Mouse (Mus musculus) forebrain, embryonic 14.5 days (tissue): ENCODE measurements around the gene Plcb4. TPM values are rescaled to one million over a fixed set of nuclear protein-coding genes. Genes with fewer than 3 reads are reported as not detected.

Experiments used
- ATAC-seq: fragments of 200-750 bp; cut with Nextera tagmentation; 2 replicates; pipeline ENCODE4 v1.8.0; 2017; ENCODE audit warnings: mild to moderate bottlenecking, moderate library complexity
- DNase-seq: peaks from one replicate; pipeline ENCODE4 v3.0.0-alpha.2; 2015; ENCODE audit warnings: low spot score
- H3K27ac ChIP-seq: fragments of 300-500 bp; sonication (generic); 2 replicates; pipeline ENCODE4 v1.5.1; 2014; ENCODE audit warnings: low read depth, mild to moderate bottlenecking, control low read depth, low read length, moderate library complexity
- H3K27me3 ChIP-seq: fragments of 300-500 bp; sonication (generic); replicated peaks from 2 replicates; pipeline ENCODE4 v1.6.1; 2014; ENCODE audit warnings: low read length, control low read depth, mixed read lengths; ENCODE audit not compliant: control insufficient read depth, insufficient read depth
- H3K36me3 ChIP-seq: fragments of 300-500 bp; sonication (generic); 2 replicates; pipeline ENCODE4 v1.6.1; 2014; ENCODE audit warnings: low read length, control low read depth; ENCODE audit not compliant: control insufficient read depth, insufficient read depth
- H3K4me1 ChIP-seq: fragments of 300-500 bp; sonication (generic); 2 replicates; pipeline ENCODE4 v1.6.1; 2014; ENCODE audit warnings: antibody characterized with exemption, low read length, control low read depth; ENCODE audit not compliant: control insufficient read depth, insufficient read depth
- H3K4me2 ChIP-seq: fragments of 300-500 bp; sonication (generic); 2 replicates; pipeline ENCODE4 v1.6.1; 2014; ENCODE audit warnings: mild to moderate bottlenecking, control low read depth, low read length
- H3K4me3 ChIP-seq: fragments of 300-500 bp; sonication (generic); 2 replicates; pipeline ENCODE4 v1.5.1; 2014; ENCODE audit warnings: low read depth, low read length, control low read depth
- H3K9ac ChIP-seq: fragments of 300-500 bp; sonication (generic); 2 replicates; pipeline ENCODE4 v1.6.1; 2014; ENCODE audit warnings: mild to moderate bottlenecking, low read length, control low read depth, moderate library complexity
- H3K9me3 ChIP-seq: fragments of 300-500 bp; sonication (generic); replicated peaks from 2 replicates; pipeline ENCODE4 v1.6.1; 2016; ENCODE audit warnings: low read length, control low read depth, mixed read lengths; ENCODE audit not compliant: control insufficient read depth
- WGBS: fragments of 180-500 bp; shearing (Covaris S2); extraction: QIAGEN DNeasy Blood & Tissue Kit; methylation state at CpG from one replicate; pipeline ENCODE4 v1.1.7; 2014; 5-methylcytosine and 5-hydroxymethylcytosine counted together
- polyA plus RNA-seq: library from polyadenylated mRNA; unstranded; fragments of >200 nt; fragmentation: Nextera tagmentation; extraction: Ambion mirVana; gene quantifications from 2 replicates; pipeline ENCODE4 v1.2.1, GENCODE M21; 2014

Plcb4 gene
- polyA plus RNA-seq, 1 experiment from 2014 or later, result 7.1 TPM

GRCm38 (mm10) chr2:135812701-135813246, 154.0 kb downstream of the Plcb4 start:
- Histone ChIP-seq H3K4me3 (no peak overlapping the region), H3K27ac (no peak overlapping the region), H3K4me1 (no peaks in the 10 kb centered on the region), H3K27me3 (no peaks in the 10 kb centered on the region), H3K36me3 (no peaks in the 10 kb centered on the region), H3K9ac (no peak overlapping the region), H3K9me3 (no peaks in the 10 kb centered on the region), H3K4me2 (no peak overlapping the region)
- ATAC-seq (no peak), DNase-seq (no peak)
- 94% methylated on average over 8 of the region's 8 CpGs for WGBS

GRCm38 (mm10) chr2:135820691-135821090, 161.9 kb downstream of the Plcb4 start:
- Histone ChIP-seq H3K4me1 (peaks cover 2% of the 10 kb centered on the region; the same call in 1 of the 2 replicates), H3K4me3 (no peak overlapping the region), H3K9me3 (no peaks in the 10 kb centered on the region), H3K36me3 (no peaks in the 10 kb centered on the region), H3K27me3 (no peaks in the 10 kb centered on the region), H3K27ac (no peak overlapping the region), H3K4me2 (no peak overlapping the region), H3K9ac (no peak overlapping the region)
- ATAC-seq (no peak), DNase-seq (no peak)
- WGBS, result 49% methylated on average over 2 of the region's 2 CpGs

- ATAC-seq, result no peak
- Histone ChIP-seq H3K4me3 (no peak overlapping the region), H3K36me3 (no peaks in the 10 kb centered on the region), H3K9ac (no peak overlapping the region), H3K9me3 (no peaks in the 10 kb centered on the region), H3K4me1 (peaks cover 2% of the 10 kb centered on the region; the same call in 1 of the 2 replicates), H3K4me2 (no peak overlapping the region), H3K27ac (no peak overlapping the region), H3K27me3 (no peaks in the 10 kb centered on the region)
- no peak for DNase-seq
- 91% methylated on average over 1 of the region's 1 CpGs for WGBS
Measured at GRCm38 (mm10) chr2:135823690-135824089, 164.9 kb downstream of the Plcb4 start.

- Histone ChIP-seq H3K36me3 (no peaks in the 10 kb centered on the region), H3K4me2 (no peak overlapping the region), H3K4me1 (peaks cover 2% of the 10 kb centered on the region; the same call in 1 of the 2 replicates), H3K27me3 (no peaks in the 10 kb centered on the region), H3K9me3 (no peaks in the 10 kb centered on the region), H3K4me3 (no peak overlapping the region), H3K9ac (no peak overlapping the region), H3K27ac (no peak overlapping the region)
- no peak for ATAC-seq
- WGBS, result 91% methylated on average over 1 of the region's 1 CpGs
- no peak for DNase-seq
Measured at GRCm38 (mm10) chr2:135824757-135825156, 165.9 kb downstream of the Plcb4 start.

- H3K9me3 ChIP-seq, result no peaks in the 10 kb centered on the region
- no peak overlapping the region for H3K4me3 ChIP-seq
- WGBS, result 82% methylated on average over 2 of the region's 2 CpGs
- no peak for ATAC-seq
- peaks cover 2% of the 10 kb centered on the region; the same call in 1 of the 2 replicates for H3K4me1 ChIP-seq
- no peak overlapping the region for H3K9ac ChIP-seq
- H3K4me2 ChIP-seq, result no peak overlapping the region
- H3K36me3 ChIP-seq, result no peaks in the 10 kb centered on the region
- DNase-seq, result no peak
- H3K27ac ChIP-seq, result no peak overlapping the region
- H3K27me3 ChIP-seq, result no peaks in the 10 kb centered on the region
Measured at GRCm38 (mm10) chr2:135825645-135826044, 166.8 kb downstream of the Plcb4 start.

- ATAC-seq (no peak), DNase-seq (no peak)
- H3K4me1 ChIP-seq, result peaks cover 2% of the 10 kb centered on the region; the same call in 1 of the 2 replicates
- no peak overlapping the region for H3K4me2 ChIP-seq
- H3K36me3 ChIP-seq, result no peaks in the 10 kb centered on the region
- WGBS, result 88% methylated on average over 3 of the region's 3 CpGs
- H3K9me3 ChIP-seq, result no peaks in the 10 kb centered on the region
- H3K27ac ChIP-seq, result no peak overlapping the region
- H3K4me3 ChIP-seq, result no peak overlapping the region
- no peak overlapping the region for H3K9ac ChIP-seq
- no peaks in the 10 kb centered on the region for H3K27me3 ChIP-seq
Measured at GRCm38 (mm10) chr2:135826616-135827360, 168.0 kb downstream of the Plcb4 start.

- no peak overlapping the region for H3K9ac ChIP-seq
- ATAC-seq, result no peak
- no peak for DNase-seq
- no peaks in the 10 kb centered on the region for H3K36me3 ChIP-seq
- no peak overlapping the region for H3K4me2 ChIP-seq
- no peak overlapping the region for H3K4me3 ChIP-seq
- H3K27ac ChIP-seq, result no peak overlapping the region
- H3K4me1 ChIP-seq, result peaks cover 2% of the 10 kb centered on the region; the same call in 1 of the 2 replicates
- H3K27me3 ChIP-seq, result no peaks in the 10 kb centered on the region
- no peaks in the 10 kb centered on the region for H3K9me3 ChIP-seq
- 79% methylated on average over 2 of the region's 2 CpGs for WGBS
Measured at GRCm38 (mm10) chr2:135828446-135828845, 169.6 kb downstream of the Plcb4 start.

GRCm38 (mm10) chr2:135833743-135834142, 174.9 kb downstream of the Plcb4 start:
- Histone ChIP-seq H3K4me1 (no peaks in the 10 kb centered on the region), H3K9ac (no peak overlapping the region), H3K9me3 (no peaks in the 10 kb centered on the region), H3K4me2 (no peak overlapping the region), H3K36me3 (no peaks in the 10 kb centered on the region), H3K4me3 (no peak overlapping the region), H3K27me3 (no peaks in the 10 kb centered on the region), H3K27ac (no peak overlapping the region)
- DNase-seq (no peak), ATAC-seq (no peak)
- WGBS, result 95% methylated on average over 3 of the region's 3 CpGs

- ATAC-seq (no peak), DNase-seq (no peak)
- no peaks in the 10 kb centered on the region for H3K9me3 ChIP-seq
- no peak overlapping the region for H3K27ac ChIP-seq
- H3K4me3 ChIP-seq, result no peak overlapping the region
- no peaks in the 10 kb centered on the region for H3K27me3 ChIP-seq
- 79% methylated on average over 2 of the region's 2 CpGs for WGBS
- no peaks in the 10 kb centered on the region for H3K36me3 ChIP-seq
- no peak overlapping the region for H3K9ac ChIP-seq
- H3K4me1 ChIP-seq, result no peaks in the 10 kb centered on the region
- no peak overlapping the region for H3K4me2 ChIP-seq
Measured at GRCm38 (mm10) chr2:135834435-135834834, 175.6 kb downstream of the Plcb4 start.
